Mouse (Mus musculus): ENCODE results near the gene Mef2a. TPM values are rescaled to one million over a fixed set of nuclear protein-coding genes. Genes with fewer than 3 reads are reported as not detected.

Gene Mef2a
- total RNA-seq, 2 experiments from 2014 or later = 67.8 to 69.8 TPM

- DNase-seq = no peak
- intact Hi-C loops (cut with DNase I; ENCODE audit: low total_unique reads) = loop anchor here (5.0 kb wide), 1 partner anchor 401 kb away; no protein-coding TSS in a partner anchor
Observed at GRCm38 (mm10) chr7:67225943-67226625, 146.6 kb downstream of the Mef2a start.

- intact Hi-C loops (cut with DNase I; ENCODE audit: low total_unique reads) = no loop called here
- DNase-seq = peak; percentile 98
Observed at GRCm38 (mm10) chr7:67222220-67222862, 150.3 kb downstream of the Mef2a start, which contains the start of gene Lysmd4. Gene Lysmd4, plus strand, starts transcription at chr7:67222544.

GRCm38 (mm10) chr7:67217025-67217424 is 155.6 kb downstream of the Mef2a start:
- intact Hi-C loops (cut with DNase I; ENCODE audit: low total_unique reads) = loop anchor here (5.0 kb wide), 1 partner anchor 415 kb away; no protein-coding TSS in a partner anchor
- DNase-seq = peak; percentile 67

- intact Hi-C loops (cut with DNase I; ENCODE audit: low total_unique reads) = loop anchor here (5.0 kb wide), 1 partner anchor 416 kb away; no protein-coding TSS in a partner anchor
- no peak for DNase-seq
Observed at GRCm38 (mm10) chr7:67216351-67216750, 156.3 kb downstream of the Mef2a start.

GRCm38 (mm10) chr7:67213589-67213988 is 159.1 kb downstream of the Mef2a start:
- DNase-seq = no peak
- intact Hi-C loops (cut with DNase I; ENCODE audit: low total_unique reads) = no loop called here

- intact Hi-C loops (cut with DNase I; ENCODE audit: low total_unique reads) = no loop called here
Observed at GRCm38 (mm10) chr7:67211971-67212370, 160.7 kb downstream of the Mef2a start.

GRCm38 (mm10) chr7:67211341-67211740 is 161.3 kb downstream of the Mef2a start:
- DNase-seq = no peak
- intact Hi-C loops (cut with DNase I; ENCODE audit: low total_unique reads) = no loop called here

More at GRCm38 (mm10) chr7:67211971-67212370, 160.7 kb downstream of the Mef2a start:
- no peak for DNase-seq

GRCm38 (mm10) chr7:67210004-67210833 is 162.4 kb downstream of the Mef2a start:
- intact Hi-C loops (cut with DNase I; ENCODE audit: low total_unique reads) = no loop called here

GRCm38 (mm10) chr7:67208317-67208716 is 164.3 kb downstream of the Mef2a start:
- no peak for DNase-seq

More at GRCm38 (mm10) chr7:67210004-67210833, 162.4 kb downstream of the Mef2a start:
- DNase-seq = no peak

GRCm38 (mm10) chr7:67207701-67208100 is 165.0 kb downstream of the Mef2a start:
- DNase-seq = no peak
- intact Hi-C loops (cut with DNase I; ENCODE audit: low total_unique reads) = loop anchor here (10.0 kb wide), 1 partner anchor 503 kb away; no protein-coding TSS in a partner anchor

More at GRCm38 (mm10) chr7:67208317-67208716, 164.3 kb downstream of the Mef2a start:
- intact Hi-C loops (cut with DNase I; ENCODE audit: low total_unique reads) = loop anchor here (10.0 kb wide), 1 partner anchor 504 kb away; no protein-coding TSS in a partner anchor

GRCm38 (mm10) chr7:67206496-67206895 is 166.2 kb downstream of the Mef2a start:
- no peak for DNase-seq
- intact Hi-C loops (cut with DNase I; ENCODE audit: low total_unique reads) = loop anchor here (10.0 kb wide), 1 partner anchor 502 kb away; no protein-coding TSS in a partner anchor

- intact Hi-C loops (cut with DNase I; ENCODE audit: low total_unique reads) = loop anchor here (10.0 kb wide), 1 partner anchor 501 kb away; no protein-coding TSS in a partner anchor
- no peak for DNase-seq
Observed at GRCm38 (mm10) chr7:67205734-67206425, 166.8 kb downstream of the Mef2a start.

GRCm38 (mm10) chr7:67203625-67204024 is 169.0 kb downstream of the Mef2a start:
- intact Hi-C loops (cut with DNase I; ENCODE audit: low total_unique reads) = loop anchor here (10.0 kb wide), 1 partner anchor 499 kb away; no protein-coding TSS in a partner anchor
- no peak for DNase-seq

GRCm38 (mm10) chr7:67199412-67199811 is 173.2 kb downstream of the Mef2a start:
- DNase-seq = peak; percentile 57
- intact Hi-C loops (cut with DNase I; ENCODE audit: low total_unique reads) = loop anchor here (2.0 kb wide), 1 partner anchor 359 kb away; no protein-coding TSS in a partner anchor

- no peak for DNase-seq
- intact Hi-C loops (cut with DNase I; ENCODE audit: low total_unique reads) = no loop called here
Observed at GRCm38 (mm10) chr7:67183786-67184185, 188.9 kb downstream of the Mef2a start.
